Mouse (Mus musculus): ENCODE results near the gene Hoxa1. TPM values are rescaled to one million over a fixed set of nuclear protein-coding genes. Genes with fewer than 3 reads are reported as not detected.

Gene Hoxa1
- polyA plus RNA-seq, 1 experiment: 2.0 TPM

DNA sequence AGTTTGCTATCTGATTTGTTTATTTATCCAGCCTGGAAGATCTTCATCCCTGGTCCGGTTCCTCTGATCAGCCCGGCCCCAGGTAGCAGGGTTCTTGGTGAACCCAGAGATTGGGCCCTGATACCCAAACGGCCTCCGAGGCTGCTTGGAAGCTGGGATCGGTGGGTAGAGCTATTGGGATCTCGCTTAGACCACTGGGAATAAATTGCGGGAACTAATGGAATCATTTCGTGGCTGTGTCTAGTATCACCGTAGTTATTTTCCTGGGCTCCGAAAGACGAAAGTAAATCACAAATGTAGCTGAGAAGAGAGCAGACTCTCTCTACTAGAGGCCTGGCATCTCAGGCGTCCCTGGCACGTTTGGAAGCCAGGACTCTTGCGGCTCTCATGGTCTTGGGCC, 47.1 kb upstream of the Hoxa1 start:
- no peak overlapping the region for H3ac ChIP-seq (ENCODE audit: control insufficient read depth, insufficient read length)
- no peak for TF ChIP-seq POLR2A (IDR thresholded peaks at IDR 0.05; ENCODE audit: insufficient read length, low read depth)
- no peak for TF ChIP-seq MYOD1 (IDR thresholded peaks at IDR 0.05; ENCODE audit: control insufficient read depth in 1 of 3, insufficient read length in 2 of 3, low read depth in 2 of 3)
- TF ChIP-seq MAX (IDR thresholded peaks at IDR 0.05; ENCODE audit: low read depth): no peak
- no peak for TF ChIP-seq CEBPB (IDR thresholded peaks at IDR 0.05; ENCODE audit: insufficient read depth, poor library complexity, severe bottlenecking)
- no peak for TF ChIP-seq REST (IDR thresholded peaks at IDR 0.05; ENCODE audit: insufficient read depth, insufficient read length)
- TF ChIP-seq USF1 (IDR thresholded peaks at IDR 0.05; ENCODE audit: low read depth): no peak
- TF ChIP-seq E2F4 (IDR thresholded peaks at IDR 0.05; ENCODE audit: insufficient read depth): no peak
- no peak for TF ChIP-seq TCF3 (IDR thresholded peaks at IDR 0.05; ENCODE audit: insufficient read length, low read depth)
- no peak for TF ChIP-seq TCF12 (IDR thresholded peaks at IDR 0.05; ENCODE audit: insufficient read depth, poor library complexity, severe bottlenecking)
- no peaks in the 10 kb centered on the region for H3K27me3 ChIP-seq (ENCODE audit: control insufficient read depth, insufficient read depth, insufficient read length)
- H3K4me2 ChIP-seq (ENCODE audit: low read depth): no peak overlapping the region
- H3K36me3 ChIP-seq (ENCODE audit: control insufficient read depth, insufficient read depth): peaks cover 16% of the 10 kb centered on the region
- no peak overlapping the region for H3K4me3 ChIP-seq
- H3K79me2 ChIP-seq (ENCODE audit: control insufficient read depth, insufficient read depth): peaks cover 20% of the 10 kb centered on the region

DNA sequence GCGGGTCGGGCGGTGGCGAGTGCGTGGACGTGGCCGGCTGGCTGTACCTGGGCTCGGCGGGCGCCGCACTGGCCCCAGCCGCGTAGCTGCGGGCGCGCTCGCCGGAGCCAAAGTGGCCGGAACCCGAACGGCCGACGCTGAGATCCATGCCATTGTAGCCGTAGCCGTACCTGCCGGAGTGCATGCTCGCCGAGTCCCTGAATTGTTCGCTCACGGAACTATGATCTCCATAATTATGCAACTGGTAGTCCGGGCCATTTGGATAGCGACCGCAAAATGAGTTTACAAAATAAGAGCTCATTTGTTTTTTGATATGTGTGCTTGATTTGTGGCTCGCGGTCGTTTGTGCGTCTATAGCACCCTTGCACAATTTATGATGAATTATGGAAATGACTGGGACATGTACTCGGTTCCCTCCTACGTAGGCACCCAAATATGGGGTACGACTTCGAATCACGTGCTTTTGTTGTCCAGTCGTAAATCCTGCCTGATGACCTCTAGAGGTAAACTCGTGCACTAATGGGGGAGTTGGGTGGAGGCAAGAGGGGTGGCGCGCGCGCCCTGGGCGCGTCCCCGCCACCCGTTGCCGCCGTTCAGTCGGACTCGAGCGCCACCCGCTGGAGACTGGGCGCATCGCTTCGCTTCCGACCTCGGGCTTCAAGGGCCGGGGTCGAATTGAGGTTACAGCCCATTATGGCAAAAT, 46.1 kb upstream of the Hoxa1 start, which contains the start of gene Hoxa5:
TSS of gene Hoxa5 (minus strand) at position 538 of the 703 bp plus-strand sequence.
- H3K79me2 ChIP-seq (ENCODE audit: control insufficient read depth, insufficient read depth): peaks cover 10% of the 10 kb centered on the region
- no peak within 1 kb of the TSS for H3ac ChIP-seq (ENCODE audit: control insufficient read depth, insufficient read length)
- no peak within 1 kb of the TSS for H3K4me3 ChIP-seq
- no peaks in the 10 kb centered on the region for H3K27me3 ChIP-seq (ENCODE audit: control insufficient read depth, insufficient read depth, insufficient read length)
- no peak within 1 kb of the TSS for H3K4me2 ChIP-seq (ENCODE audit: low read depth)
- H3K36me3 ChIP-seq (ENCODE audit: control insufficient read depth, insufficient read depth): peaks cover 16% of the 10 kb centered on the region
- TF ChIP-seq USF1 (IDR thresholded peaks at IDR 0.05; ENCODE audit: low read depth) (no peak), POLR2AphosphoS2 (IDR thresholded peaks at IDR 0.05; ENCODE audit: insufficient read length, low read depth) (no peak), CEBPB (IDR thresholded peaks at IDR 0.05; ENCODE audit: insufficient read depth, poor library complexity, severe bottlenecking) (no peak), E2F4 (IDR thresholded peaks at IDR 0.05; ENCODE audit: insufficient read depth) (no peak), SRF (IDR thresholded peaks at IDR 0.05; ENCODE audit: control insufficient read depth, insufficient read length, low read depth) (no peak), MYOD1 (IDR thresholded peaks at IDR 0.05; ENCODE audit: control insufficient read depth in 1 of 3, insufficient read length in 2 of 3, low read depth in 2 of 3) (no peak), TCF3 (IDR thresholded peaks at IDR 0.05; ENCODE audit: insufficient read length, low read depth) (no peak)

DNA sequence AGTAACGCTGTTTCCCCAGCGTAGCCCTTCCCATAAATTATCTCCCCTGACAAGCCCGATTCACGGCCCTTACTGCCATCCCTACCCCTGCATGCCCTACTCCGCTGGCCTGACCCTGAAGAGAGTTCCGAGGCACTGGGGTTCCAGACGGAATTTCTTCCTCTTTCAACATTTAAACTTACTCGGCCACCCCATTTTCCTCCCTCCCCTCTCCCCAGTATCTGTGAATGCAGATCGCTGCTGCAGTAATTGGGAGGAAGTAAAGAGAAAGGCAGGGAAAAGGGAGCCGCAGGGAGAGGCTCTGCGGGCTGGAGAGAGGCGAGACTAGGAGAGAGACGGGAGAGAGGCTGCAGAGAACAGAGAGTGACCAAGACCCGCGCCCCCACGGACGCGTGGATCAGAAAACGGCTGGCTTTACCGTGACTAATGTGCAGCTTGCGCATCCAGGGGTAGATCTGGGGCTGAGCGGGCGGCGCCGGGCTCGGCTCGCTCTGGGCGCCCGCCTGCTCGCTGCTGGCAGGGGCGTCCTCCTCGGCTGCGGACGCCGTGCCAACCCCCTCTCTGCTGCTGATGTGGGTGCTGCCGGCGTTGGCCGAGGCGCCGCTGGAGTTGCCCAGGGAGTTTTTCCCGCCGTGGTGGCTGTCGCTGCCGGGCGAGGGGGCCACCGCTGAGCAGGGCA, 45.4 kb upstream of the Hoxa1 start:
- Histone ChIP-seq H3K79me2 (ENCODE audit: control insufficient read depth, insufficient read depth) (peaks cover 5% of the 10 kb centered on the region), H3K4me3 (no peak overlapping the region), H3ac (ENCODE audit: control insufficient read depth, insufficient read length) (no peak overlapping the region), H3K27me3 (ENCODE audit: control insufficient read depth, insufficient read depth, insufficient read length) (no peaks in the 10 kb centered on the region), H3K36me3 (ENCODE audit: control insufficient read depth, insufficient read depth) (peaks cover 16% of the 10 kb centered on the region), H3K4me2 (ENCODE audit: low read depth) (no peak overlapping the region)
- TF ChIP-seq CEBPB (IDR thresholded peaks at IDR 0.05; ENCODE audit: insufficient read depth, poor library complexity, severe bottlenecking): no peak
- TF ChIP-seq TCF3 (IDR thresholded peaks at IDR 0.05; ENCODE audit: insufficient read length, low read depth): no peak

DNA sequence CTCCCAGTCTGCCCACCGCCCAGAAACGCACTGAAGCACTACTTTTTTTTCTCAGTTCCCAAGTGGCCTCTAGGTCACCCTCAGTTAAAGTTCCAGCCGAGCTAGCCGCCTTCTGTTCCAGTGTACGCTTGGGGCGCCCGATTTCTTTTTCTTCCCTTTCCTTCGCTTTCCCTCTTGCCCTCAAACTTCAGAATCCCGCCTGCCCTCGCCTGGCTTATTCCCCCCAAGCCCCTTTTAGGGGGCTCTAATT, 44.9 kb upstream of the Hoxa1 start:
- TF ChIP-seq POLR2AphosphoS2 (IDR thresholded peaks at IDR 0.05; ENCODE audit: insufficient read length, low read depth): no peak
- no peak for TF ChIP-seq CEBPB (IDR thresholded peaks at IDR 0.05; ENCODE audit: insufficient read depth, poor library complexity, severe bottlenecking)
- no peak for TF ChIP-seq USF1 (IDR thresholded peaks at IDR 0.05; ENCODE audit: low read depth)
- no peak for TF ChIP-seq TCF12 (IDR thresholded peaks at IDR 0.05; ENCODE audit: insufficient read depth, poor library complexity, severe bottlenecking)
- TF ChIP-seq SRF (IDR thresholded peaks at IDR 0.05; ENCODE audit: control insufficient read depth, insufficient read length, low read depth): no peak
- TF ChIP-seq POLR2A (IDR thresholded peaks at IDR 0.05; ENCODE audit: insufficient read length, low read depth): no peak
- no peak for TF ChIP-seq REST (IDR thresholded peaks at IDR 0.05; ENCODE audit: insufficient read depth, insufficient read length)
- no peak for TF ChIP-seq MYOD1 (IDR thresholded peaks at IDR 0.05; ENCODE audit: control insufficient read depth in 1 of 3, insufficient read length in 2 of 3, low read depth in 2 of 3)
- no peak for TF ChIP-seq MYOG (IDR thresholded peaks at IDR 0.05; ENCODE audit: control insufficient read depth in 1 of 3, insufficient read depth in 1 of 3, insufficient read length in 2 of 3, low read depth in 2 of 3)
- TF ChIP-seq E2F4 (IDR thresholded peaks at IDR 0.05; ENCODE audit: insufficient read depth): no peak
- no peak for TF ChIP-seq TCF3 (IDR thresholded peaks at IDR 0.05; ENCODE audit: insufficient read length, low read depth)
- no peak for TF ChIP-seq MAX (IDR thresholded peaks at IDR 0.05; ENCODE audit: low read depth)
- H3K36me3 ChIP-seq (ENCODE audit: control insufficient read depth, insufficient read depth): peaks cover 16% of the 10 kb centered on the region
- no peak overlapping the region for H3K4me3 ChIP-seq

DNA sequence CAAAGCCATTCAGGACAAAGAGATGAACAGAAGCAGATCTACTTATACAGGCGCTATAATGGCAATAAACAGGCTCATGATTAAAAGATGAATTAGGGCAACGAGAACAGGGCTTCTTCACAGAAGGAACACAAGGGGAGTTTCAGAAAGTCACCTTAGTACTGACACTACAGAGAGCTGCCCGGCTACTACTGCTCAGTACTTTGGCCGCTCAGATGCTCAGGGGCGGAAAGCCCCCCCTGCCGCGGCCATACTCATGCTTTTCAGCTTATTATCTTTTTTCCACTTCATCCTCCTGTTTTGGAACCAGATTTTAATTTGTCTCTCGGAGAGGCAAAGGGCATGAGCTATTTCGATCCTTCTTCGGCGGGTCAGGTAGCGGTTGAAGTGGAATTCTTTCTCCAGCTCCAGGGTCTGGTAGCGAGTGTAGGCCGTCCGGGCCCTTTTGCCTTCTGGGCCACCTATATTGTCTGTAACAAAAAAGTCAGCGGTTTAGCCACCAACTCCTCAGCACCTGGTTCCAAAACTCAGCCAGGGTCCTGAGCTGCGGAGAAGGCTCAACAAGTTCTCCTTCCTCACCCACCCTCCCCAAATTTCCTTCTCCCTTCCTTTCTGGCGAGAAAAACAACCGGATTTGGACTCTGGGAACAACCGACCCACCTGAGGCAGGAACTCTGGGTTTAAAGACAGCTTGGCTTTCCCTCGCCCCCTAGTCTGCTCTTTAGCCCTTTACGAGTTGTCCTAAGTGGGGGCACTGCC, 44.4 kb upstream of the Hoxa1 start:
- Histone ChIP-seq H3ac (ENCODE audit: control insufficient read depth, insufficient read length) (no peak overlapping the region), H3K36me3 (ENCODE audit: control insufficient read depth, insufficient read depth) (peaks cover 16% of the 10 kb centered on the region), H3K79me2 (ENCODE audit: control insufficient read depth, insufficient read depth) (peaks cover under 1% of the 10 kb centered on the region), H3K4me2 (ENCODE audit: low read depth) (no peak overlapping the region), H3K4me3 (no peak overlapping the region), H3K27me3 (ENCODE audit: control insufficient read depth, insufficient read depth, insufficient read length) (no peaks in the 10 kb centered on the region)
- no peak for TF ChIP-seq MYOD1 (IDR thresholded peaks at IDR 0.05; ENCODE audit: control insufficient read depth in 1 of 3, insufficient read length in 2 of 3, low read depth in 2 of 3)

More for the DNA sequence above, 44.9 kb upstream of the Hoxa1 start:
- no peak overlapping the region for H3ac ChIP-seq (ENCODE audit: control insufficient read depth, insufficient read length)
- no peak overlapping the region for H3K4me2 ChIP-seq (ENCODE audit: low read depth)
- no peaks in the 10 kb centered on the region for H3K27me3 ChIP-seq (ENCODE audit: control insufficient read depth, insufficient read depth, insufficient read length)
- peaks cover 5% of the 10 kb centered on the region for H3K79me2 ChIP-seq (ENCODE audit: control insufficient read depth, insufficient read depth)
